Mouse (Mus musculus) embryonic fibroblast, embryonic 13.5 days (primary cell): ENCODE measurements around the gene Yrdc.

Experiments used
- CTCF ChIP-seq: IDR thresholded peaks from 2 replicates; pipeline ENCODE4 v1.5.1; 2011; ENCODE audit warnings: mild to moderate bottlenecking, control low read depth, low read length, moderate library complexity, borderline replicate concordance; ENCODE audit not compliant: insufficient read depth
- POLR2A ChIP-seq: IDR thresholded peaks from 2 replicates; pipeline ENCODE4 v1.6.1; 2011; ENCODE audit warnings: low read depth, mild to moderate bottlenecking, control low read depth, low read length, moderate library complexity

- TF ChIP-seq CTCF (no peak), POLR2A (no peak)
These were observed 9.5 kb upstream of the Yrdc start for GRCm38 (mm10) chr4:124840998-124841397.
